Mouse (Mus musculus) frontal cortex, adult (tissue): ENCODE data around the gene Ube2f.

ENCODE experiments used
- ATAC-seq: cut with Nextera tagmentation; 2 replicates; pipeline ENCODE4 v1.9.2; 2017; ENCODE audit warnings: mild to moderate bottlenecking, moderate library complexity, mixed read lengths; ENCODE audit not compliant: low TSS enrichment

Ube2f gene

DNA sequence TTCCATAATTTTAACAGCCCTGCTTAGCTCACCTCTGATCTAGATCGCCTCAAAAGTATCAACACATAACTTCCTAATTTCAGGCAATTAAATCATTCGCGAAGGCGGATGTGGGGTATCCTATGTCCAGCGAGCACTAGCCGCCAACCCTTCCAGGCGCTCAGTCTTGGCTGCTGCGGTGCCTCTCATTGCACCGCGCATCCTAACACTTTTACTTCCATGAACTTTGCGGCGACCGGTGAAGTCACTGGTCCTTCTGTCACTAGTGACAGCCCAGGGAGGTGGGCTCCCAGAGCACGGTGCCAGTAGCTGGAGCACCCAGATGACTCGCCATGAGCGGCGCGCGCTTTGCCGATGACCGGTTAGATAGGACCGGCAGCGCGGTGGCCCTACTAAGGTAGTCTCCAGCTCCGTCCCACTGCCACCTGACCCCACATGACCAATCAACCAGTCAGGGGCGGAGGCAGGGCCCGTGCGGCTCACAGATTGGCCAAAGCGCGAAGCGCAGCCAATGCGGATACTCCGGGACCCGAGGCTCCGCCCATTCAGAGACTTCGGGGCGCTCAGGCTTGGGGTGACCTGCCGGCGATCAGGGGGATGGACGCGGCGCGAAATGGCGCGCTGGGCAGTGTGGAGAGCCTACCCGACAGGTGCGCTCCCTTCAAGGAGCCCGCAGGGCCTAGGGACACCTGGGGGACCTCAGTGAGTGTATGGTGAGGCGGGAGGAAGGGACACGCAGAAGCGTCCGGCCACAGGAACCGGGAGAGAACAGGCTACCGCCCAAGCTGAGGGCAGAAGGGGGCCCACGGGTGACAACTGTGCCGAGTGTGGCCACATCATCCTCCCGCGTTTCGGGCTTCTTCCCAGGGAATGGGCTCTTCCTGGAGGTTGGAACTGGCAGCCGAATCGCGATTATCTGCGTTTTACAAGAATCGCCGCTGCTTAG is 48.0 kb downstream of the Ube2f start, which contains the start of gene Scly:
Scly (plus strand) TSS at position 540 of the 946 bp plus-strand sequence.
- peak; percentile 98 for ATAC-seq

DNA sequence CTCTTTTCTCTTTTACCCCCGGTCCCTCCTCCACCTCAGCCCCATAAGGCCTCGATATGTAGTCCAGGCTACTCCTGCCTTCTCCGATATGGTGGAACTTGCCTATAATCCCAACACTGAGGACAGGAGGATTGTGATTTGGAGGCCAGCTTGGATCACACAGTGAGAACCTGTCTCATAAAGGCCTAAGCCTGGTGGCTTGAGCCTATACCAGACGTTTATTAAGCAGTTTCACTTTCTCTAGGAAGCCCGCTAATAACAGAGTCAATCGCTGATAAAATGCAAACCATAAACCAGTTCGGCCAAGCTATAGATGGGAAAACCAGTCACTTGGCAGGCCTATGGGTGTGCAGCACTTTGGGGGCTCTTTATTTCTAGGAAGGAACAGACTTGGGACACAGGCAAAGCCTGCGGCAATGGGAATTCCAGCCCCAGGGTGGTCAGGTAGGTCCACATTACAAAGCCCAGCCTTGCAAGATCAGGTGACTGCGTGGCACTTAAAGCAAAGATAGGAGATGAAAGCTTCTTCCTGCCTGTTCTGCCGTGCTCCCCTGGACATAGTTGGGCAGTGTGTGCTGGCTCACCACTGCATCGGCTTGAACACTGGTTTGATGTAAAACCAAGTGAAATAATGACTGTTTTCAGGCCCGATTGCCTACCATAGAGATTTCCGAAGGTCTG is 49.1 kb downstream of the Ube2f start:
- ATAC-seq, result no peak

DNA sequence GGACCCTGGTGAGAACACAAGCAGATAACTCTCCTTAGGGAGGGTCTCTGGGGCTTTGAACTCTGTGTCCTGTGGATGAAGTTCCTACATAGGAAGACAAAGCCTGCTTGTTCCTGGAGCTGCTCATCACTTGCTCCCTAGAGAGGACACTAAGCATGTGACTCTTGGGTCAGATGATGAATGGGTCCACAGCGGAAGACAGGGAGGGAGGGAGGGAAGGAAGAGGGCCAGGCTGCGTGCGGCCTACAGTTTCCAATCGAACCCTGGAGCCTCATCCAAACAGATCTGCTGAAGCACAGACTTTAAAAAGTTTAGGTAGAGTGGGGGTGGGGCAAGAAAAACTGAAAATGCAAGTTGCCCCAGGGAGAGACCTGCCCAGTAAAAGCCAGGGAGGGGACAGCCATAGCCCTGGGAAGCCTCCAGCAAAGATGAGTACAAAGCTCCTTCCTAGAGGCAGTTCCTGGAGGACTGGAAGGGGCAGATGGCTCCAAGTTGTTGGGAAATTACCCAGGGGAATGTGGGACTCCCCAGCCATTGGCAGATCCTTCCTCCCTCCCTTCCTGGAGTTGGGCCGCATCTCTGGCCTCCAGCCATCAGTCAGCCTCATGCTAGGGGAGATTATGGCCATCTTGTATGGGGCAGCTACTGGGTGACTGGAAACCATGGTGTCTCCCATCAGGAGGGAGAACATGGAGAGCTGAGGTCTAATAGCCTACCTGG is 49.8 kb downstream of the Ube2f start:
- no peak for ATAC-seq

DNA sequence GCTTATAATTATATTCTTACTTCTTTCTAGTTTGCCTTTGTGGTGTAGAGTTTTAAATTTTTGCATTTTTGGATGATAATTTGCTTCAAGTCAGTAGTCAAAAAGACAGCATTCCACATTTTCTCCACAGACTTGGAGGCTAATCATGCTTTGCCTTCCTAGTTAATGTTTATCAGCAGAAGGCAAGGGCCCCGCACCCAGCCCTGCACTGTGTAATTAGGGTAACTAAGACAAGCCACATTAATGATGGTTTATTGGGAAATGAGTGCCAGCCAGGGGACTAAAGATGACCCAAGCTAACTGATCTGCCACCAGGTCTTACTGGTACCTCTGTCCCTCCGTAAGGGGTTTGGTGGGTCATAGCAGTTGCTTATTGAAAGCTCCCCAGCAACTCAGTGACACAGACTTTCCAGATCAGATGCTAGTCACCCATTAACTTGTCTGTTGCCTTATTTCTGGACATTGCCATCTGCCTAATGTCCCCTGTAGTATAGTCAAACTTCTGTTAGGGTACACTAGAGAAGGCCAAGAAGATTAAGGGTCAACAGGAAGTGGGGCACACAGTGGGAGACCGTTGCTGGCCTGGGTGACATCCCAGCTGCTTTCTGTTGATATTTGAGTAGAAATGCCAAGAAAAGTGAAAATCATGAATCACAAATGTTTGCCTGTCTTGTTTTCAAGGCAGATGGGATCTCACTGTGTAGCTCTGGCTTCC is 51.3 kb downstream of the Ube2f start:
- no peak for ATAC-seq

DNA sequence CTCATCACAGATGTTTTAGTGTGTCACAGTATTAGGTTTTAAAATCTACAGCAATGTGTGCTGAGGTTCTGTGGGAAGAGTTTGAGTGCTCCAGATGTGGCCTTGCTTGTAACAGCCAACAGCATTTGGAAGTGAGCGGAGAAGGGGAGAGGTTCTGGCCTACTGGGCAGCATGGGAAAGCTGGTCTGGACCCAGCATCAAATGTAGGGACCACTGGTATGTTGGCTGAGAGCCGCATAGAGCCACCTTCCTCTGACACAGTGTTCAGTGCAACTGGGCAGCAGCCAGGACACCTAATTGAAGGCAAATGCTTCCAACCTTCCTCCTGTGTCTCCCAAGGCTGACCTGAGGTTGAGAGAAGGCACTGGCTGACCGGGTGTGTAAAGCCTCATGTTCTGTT is 51.9 kb downstream of the Ube2f start:
- no peak for ATAC-seq

DNA sequence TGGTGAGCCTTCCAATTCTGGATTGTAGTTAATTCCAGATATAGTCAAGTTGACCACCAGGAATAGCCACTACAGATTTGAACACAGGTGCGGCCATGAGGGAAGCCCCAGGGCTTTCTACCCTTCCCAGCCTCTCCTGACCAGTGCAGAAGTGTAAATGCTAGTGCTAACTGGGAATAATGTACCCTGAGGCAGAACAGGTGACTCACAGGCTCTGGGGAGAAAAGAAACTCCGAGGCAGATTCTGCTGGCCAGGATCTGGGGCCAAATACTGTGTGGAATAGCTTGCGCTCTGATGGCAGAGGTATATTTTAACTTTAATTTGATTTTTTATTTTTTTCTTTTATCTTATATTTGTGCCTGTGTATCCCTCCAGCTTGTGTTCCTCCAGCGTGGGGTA is 54.5 kb downstream of the Ube2f start:
- ATAC-seq, result no peak

DNA sequence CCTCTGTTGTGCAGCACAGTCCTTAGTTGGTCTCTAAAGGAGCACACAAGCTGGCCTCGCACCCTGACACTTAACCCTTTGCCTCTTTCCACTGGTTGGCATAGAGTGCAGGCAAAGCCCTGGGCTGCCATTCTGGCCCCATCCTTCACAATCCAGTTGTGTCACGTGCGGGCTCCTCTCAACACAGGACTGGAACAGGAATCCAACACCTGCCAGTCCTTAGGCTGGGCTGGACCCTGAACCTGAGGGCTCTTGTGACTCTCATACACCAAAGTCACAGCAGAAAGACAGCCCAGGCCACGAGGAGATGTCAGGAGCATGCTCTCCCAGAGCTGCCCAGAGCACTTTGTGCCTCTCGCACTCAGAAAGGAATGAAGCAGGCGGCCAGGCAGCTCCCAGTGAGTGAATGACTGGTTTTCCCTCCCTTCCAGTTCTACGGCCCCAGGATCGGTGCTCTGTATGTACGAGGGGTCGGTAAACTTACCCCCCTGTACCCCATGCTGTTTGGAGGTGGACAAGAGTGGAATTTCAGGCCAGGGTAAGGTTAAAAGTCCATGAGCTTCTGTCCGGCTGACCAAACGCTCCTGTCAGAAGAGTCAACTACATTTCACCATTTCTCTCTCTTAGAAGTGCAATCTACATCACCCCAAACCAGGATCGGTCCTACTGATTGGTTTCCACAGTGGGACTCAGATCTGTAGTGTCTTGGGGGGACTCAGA is 59.4 kb downstream of the Ube2f start:
- ATAC-seq, result no peak

DNA sequence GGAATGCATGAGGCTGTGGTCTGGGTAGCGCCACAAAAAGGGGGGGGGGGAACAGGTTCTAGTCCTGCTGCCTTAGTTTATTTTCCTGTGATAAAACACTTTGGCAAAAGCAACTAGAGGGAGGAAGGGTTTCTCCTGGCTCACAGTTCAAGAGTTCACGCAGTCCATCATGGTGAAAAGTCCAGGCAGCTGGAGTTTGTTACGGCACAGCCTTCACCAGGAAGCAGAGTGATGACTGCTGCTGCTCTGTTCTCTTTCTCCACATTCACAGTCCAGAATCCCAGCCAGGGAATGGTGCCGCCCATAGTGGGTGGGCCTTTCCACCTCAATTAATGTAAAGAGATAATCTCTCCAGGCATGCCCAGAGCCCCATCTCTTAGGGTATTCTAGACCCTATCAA is 62.2 kb downstream of the Ube2f start:
- no peak for ATAC-seq

DNA sequence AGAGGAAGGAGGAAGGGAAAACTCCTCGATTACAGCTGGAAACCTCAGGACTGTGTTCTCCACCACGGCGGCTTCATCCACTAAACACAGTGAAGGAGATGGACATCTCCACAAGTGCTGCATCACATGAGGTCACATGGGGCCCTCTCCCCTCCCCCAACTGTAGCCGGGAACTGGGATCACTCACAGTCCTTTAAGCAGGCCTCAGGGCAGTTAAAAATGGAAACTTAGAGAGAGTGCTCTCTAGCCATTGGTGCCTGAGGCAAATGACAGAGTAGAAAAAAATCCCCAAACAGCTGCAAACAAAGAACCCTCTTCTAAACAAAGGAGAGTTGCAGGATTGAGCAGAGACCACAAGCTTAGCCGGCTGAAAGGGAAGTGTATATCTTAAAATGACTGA is 63.1 kb downstream of the Ube2f start:
- no peak for ATAC-seq

DNA sequence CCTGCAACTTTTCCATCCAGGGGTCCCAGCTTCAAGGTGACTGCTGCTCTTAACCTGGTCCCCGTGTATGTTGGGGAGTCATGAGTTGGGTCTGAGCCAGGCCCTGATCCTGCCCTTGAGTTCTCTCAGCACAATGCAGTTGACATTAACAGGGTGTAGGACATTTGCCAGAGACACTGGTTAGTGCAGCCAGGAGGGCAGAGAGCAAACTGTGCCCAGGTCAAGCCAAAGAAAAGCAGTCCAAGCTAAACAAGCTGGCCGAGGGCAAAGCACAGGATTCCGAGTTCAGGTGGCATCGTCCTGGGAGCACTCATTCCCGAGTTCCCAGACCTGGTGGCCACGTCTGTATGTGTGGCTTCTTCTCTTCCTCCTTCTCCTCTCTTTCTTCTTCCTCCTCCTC is 67.6 kb downstream of the Ube2f start:
- ATAC-seq, result no peak

DNA sequence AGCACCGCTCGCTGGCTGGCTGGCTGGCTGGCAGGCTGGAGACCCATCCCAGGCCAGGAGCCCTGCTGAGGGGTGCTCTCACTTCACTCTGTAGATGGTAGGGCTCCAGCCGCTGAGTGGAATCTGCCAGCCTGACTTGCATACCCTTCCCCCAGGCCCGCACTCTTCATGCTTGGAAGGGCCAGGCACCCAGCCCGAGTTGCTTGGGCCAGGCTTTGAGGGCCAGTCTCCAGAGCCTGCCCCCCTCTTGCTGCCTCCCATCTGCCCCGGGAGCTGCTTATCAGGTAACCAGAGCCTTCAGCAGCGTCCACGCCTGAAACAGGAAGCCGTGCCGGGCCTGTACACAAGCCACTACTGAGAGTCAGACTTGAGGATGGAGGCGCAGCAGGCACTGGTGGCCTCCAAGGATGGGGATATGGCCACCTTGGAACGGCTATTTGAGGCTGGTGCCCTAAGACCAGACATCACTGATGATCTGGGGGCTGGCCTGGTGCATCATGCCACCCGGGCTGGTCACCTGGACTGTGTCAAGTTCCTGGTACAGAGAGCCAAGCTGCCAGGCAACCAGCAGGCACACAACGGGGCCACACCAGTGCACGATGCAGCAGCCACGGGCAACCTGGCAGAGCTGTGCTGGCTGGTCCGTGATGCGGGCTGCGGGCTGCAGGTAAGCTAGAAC is 71.8 kb downstream of the Ube2f start, which contains the start of gene Espnl:
Espnl (plus strand) TSS at position 316 of the 679 bp plus-strand sequence.
- ATAC-seq, result no peak

DNA sequence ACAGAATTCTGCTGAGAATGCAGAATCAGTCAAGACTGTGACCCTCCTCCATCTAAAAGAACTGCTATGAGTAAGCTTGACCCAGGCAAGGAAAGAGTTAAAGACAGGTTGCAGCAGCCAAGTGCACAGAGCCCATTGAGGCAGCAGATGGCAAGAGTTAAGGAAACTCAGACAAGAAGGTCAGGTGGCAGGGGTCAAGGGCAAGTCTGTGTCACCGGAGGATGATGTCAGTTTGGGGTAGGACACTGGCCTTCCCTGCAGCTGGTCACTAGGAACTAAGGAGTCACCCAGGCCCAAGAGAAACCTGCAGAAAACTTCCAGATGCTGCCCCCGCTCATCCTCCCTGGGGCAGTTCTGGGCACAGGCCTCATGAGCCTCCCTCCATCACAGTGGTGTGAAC is 74.5 kb downstream of the Ube2f start:
- no peak for ATAC-seq

DNA sequence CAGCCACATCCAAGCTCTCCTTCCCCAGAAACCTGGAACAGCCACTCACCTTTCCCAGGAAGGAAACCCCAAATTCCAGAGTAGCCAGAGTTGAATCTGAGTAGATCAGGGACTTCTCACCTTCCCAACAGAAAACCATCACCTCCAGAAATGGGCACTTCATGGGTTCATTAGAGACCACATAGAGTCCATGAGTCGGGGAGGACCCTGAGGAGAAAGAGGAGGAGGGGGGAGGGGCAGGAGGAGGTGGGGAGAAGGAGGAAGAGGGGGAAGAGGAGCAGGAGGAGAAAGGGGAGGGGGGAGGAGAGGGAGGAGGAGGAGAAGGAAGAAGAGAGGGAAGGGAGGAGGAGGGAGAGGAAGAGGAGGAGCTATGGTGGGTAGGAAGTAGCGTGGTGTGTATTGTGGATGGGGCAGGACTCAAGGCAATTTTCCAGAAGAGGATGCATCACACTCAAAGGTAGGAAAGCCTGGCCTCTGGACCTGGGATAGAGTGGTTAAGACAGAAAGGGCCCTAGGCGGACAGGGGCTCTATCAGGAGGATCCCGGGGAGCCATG is 75.5 kb downstream of the Ube2f start:
- no peak for ATAC-seq

DNA sequence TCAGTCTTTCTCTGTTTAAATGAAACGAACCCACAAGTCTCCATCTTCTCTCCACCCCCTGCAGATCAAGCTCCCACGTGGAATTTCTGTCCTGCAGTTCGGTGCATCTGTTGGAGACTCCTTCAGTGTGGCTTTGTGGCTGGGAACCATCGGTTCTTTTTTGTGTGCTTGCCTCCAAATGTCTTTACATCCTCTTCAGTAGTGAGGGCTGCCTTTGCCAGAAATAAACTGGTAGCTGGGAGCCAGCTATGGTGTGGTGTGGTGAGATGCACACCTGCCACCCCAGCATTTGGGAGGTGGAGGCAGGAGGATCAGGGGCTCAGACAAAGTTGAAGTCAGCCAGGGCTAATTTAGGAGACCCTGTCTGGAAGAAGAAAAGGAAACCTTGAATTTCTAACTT is 82.0 kb downstream of the Ube2f start:
- peak; percentile 90 for ATAC-seq

DNA sequence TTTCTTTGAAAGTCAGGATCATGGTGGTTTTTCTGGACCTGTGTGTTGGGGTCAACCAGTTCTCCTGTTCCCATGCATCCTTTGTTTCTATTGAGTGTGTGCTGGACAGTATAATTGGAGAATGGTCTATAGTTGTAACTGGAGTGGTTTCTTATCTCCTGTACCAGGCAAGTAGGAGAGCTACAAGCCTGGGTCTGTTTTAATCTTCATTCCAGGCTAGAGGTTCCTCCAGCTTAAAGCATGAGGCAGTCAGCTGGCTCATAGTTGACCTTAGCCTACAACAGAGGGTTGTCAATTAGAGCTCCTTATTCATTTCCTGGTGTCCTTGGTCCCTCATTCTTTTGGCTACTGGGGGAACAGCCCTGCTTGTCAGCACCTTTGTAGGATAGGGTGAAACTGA is 83.5 kb downstream of the Ube2f start:
- ATAC-seq, result no peak

DNA sequence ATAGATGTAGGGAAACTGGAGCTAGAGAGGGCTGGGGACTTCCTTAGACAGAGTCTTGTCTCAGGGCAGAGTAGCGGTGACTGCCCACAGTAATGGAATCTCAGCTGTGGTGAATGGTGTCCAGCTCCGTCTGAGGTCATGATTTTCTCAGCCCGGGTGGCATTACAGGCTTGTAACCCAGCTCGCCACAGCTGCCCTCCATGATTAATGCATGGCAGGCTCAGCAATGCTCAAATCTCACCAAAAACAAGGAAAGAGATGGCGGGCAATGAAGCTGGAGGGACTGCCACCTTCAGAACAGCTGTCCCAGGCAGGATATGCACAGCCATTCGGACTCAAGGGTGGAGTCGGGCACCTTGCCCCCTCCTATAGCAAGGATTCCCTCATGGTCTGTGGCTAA is 87.3 kb downstream of the Ube2f start:
- ATAC-seq, result no peak
